Mouse (Mus musculus) brain, adult 2 months (tissue): Measurements from ENCODE around the gene Gm11437.

Experiments used
- DNase-seq: peaks from one replicate; pipeline ENCODE4 v3.0.0; 2011; ENCODE audit warnings: low read depth, low spot score

Gene Gm11437

DNA sequence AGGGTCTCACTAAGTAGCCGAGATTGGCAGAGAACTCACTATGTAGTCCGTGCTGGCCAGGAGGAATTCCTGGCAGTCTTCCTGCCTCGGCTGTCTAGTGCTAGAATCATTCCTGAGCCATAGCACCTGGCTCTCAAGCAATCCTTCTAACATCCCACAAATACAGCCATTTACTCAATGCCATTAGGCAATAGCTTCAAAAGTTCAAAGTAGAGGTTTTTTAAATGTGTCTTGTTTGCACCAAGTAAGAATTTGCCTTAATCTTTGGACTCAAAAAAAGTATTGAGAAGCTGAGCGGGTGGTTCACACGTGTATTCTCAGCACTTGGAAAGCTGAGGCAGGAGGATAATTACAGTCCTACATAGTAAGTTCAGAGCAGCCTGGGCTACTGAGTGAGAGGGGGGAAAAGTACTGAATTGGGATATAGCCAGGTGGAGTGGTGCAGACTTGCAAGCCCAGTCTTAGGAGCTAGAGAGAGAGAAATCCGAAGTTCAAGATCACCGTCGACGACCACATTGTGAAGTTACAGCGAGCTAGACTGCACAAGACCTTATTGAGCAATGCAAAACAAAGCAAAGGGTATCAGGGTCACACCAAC, 22.0 kb downstream of the Gm11437 start:
- DNase-seq, result no peak

GRCm38 (mm10) chr11:84141752-84142151, 25.5 kb downstream of the Gm11437 start:
- DNase-seq, result peak; percentile 75

DNA sequence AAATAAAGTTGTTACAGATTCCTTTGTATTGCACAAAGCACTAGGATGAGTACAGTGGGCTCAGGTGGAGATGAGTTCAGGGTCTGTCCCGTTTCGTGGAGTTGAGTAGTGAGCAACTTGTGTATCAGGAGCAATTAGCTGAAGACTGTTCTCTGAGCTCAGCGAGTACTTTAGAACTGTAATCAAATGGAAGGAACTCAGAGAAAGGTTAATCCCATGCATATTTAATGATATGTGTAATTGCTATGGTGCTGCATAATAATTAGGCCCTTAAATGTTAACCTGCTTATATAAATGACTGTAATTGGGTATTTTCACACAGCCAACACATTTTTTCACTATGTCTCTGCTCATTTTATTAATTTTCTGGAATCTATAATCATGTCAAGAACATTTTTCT, 30.8 kb downstream of the Gm11437 start:
- no peak for DNase-seq

GRCm38 (mm10) chr11:84134331-84134860, 32.9 kb downstream of the Gm11437 start:
- DNase-seq, result no peak

GRCm38 (mm10) chr11:84129799-84130185, 37.5 kb downstream of the Gm11437 start:
- DNase-seq, result no peak

- peak; percentile 92 for DNase-seq
Observed at GRCm38 (mm10) chr11:84128943-84129798, 38.1 kb downstream of the Gm11437 start, which contains the start of the genes Tada2a and Acaca. Gene Tada2a (minus strand): TSS chr11:84129600. Gene Acaca (plus strand): TSS chr11:84129672.

DNA sequence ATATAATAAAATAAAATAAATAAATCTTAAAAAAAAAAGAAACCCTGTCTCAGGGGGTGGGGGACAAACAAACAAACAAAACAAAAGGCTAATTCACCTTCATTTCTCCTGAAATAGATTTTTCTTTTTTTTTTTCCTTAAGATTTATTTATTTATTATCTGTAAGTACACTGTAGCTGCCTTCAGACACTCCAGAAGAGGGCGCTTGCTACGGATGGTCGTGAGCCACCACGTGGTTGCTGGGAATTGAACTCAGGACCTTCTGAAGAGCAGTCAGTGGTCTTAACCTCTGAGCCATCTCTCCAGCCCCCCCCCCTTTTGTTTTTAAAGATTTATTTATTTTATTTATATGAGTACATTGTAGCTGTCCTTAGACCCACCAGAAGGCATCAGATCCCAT, 39.3 kb downstream of the Gm11437 start:
- DNase-seq, result no peak

DNA sequence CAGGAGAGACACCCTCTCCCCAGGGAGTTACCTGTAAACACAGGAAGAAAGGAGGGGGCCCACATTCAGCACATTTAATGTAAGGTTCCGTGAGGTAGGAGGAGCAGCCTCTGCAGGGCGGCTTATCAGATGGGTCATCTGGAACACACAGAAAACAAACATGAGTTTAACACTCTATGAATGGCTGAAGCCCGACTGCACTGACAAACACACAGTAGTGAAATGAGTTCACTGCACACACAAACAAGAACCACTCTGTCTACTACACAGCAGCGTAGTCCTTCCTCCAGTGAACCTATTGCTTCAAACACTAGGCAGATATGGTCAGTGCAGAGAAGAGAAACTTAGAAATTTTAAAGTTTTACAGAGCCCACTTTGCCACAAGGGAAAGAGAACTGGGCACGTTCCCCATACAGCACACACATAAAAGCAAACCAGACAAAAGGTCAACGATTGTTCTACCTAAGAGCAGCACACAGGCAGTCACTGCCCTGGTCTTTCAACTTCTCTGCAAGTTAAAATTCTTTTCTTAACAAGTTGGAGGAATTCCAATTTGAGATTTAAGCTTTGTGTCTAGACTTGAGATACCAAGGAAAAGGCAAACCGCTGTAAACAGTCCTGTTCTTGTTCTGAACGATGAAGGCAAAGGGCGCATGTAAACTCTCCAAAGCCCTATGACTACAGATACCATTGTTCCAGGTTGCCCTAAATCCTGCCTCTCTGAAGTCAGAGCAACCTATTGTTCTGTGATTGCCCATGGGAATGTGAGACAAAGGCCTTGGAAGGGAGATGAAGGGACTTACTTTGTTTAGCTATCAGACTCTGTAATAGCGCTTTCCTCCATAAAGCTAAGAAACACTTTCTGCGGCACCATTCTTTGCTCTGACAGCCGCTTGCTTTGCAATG, 46.0 kb downstream of the Gm11437 start:
- DNase-seq, result peak; percentile 54

GRCm38 (mm10) chr11:84117431-84117830, 49.8 kb downstream of the Gm11437 start:
- no peak for DNase-seq

GRCm38 (mm10) chr11:84116221-84116620, 51.1 kb downstream of the Gm11437 start:
- DNase-seq, result no peak

DNA sequence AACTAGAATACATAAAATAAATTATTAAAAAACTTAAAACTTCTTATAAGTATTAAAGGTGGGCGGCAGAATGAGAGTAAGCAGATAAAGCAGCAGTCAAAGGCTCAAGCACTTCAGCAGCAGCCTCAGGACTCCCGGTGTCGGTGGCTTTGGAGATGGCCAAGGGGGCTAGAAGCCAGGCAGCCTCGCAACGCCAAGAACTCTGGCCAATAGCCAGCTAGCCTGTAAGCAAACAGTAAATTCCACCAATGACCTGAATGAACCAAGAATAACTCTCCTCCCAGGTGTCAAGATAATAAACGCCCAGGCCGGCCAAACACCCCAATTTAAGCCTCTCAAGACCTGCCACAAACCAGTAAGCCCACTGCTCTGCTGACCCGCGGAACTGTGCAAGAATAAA, 51.6 kb downstream of the Gm11437 start:
- no peak for DNase-seq

DNA sequence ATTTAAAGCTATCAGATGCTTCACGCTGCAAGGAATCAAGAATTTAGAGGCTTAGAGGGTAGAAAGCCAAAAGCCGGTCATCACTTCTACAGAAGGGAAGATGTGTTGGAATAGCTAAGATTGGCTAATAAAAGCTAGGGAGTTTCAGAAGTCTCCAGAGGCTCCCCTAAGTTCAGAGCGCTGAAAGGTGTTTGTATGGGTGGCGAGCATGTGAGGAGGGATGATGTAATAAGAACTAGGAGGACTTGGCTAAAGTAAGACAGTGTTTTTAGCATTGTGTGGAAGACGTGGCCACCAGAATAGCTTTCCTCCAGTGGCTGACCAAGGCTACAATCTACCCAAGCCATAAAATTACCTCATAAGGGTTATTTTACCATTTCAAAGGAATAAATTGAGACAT, 53.7 kb downstream of the Gm11437 start:
- DNase-seq, result peak; percentile 49

- no peak for DNase-seq
Observed at GRCm38 (mm10) chr11:84107137-84107536, 60.1 kb downstream of the Gm11437 start.

DNA sequence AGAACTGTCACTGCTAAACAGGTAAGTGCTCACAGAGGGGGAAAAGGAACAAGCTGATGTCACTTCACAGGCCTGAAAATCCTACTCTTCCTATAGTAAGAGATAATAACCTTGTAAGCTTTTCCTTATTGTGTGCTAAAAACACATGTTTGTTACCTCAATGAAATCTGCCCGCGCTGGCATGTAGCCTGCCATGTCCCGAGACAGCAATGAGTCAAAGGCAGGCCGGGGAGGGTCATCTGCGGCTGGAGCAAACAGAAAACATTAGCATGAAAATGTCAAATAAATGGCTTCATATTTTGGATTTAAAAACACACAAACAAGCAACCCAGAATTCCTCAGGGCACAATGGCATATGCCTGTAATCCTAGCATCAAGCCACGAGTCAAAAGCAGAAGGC, 63.2 kb downstream of the Gm11437 start:
- DNase-seq, result no peak

DNA sequence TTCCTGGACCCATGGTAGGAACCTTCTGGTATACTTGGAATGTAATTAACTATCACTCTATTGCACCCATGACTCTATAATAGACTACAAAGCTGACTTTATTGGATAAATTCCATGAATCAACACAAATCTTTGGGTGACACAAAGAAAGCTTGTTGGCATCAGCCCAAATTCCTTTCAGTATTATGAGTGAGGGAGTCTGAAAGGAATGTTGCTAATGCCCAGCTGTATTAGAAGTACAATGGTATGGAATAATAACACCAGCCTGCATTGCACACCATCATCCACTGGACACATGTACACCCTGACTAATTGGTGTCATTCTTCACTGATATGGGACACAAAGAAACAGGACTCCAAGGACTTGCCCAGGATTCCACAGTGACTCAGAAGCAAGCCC, 66.1 kb downstream of the Gm11437 start:
- DNase-seq, result no peak
